Mouse (Mus musculus) erythroblast, adult 5-6 weeks (primary cell): ENCODE data around the gene Vps54. TPM values are rescaled to one million over a fixed set of nuclear protein-coding genes. Genes with fewer than 3 reads are reported as not detected.
A peak's percentile ranks its signal among the peaks of the same experiment; 100 is the strongest.
"Not testable (repeated sequence)": the region's sequence is repeated elsewhere in the genome, so short reads cannot be mapped to it uniquely, and the experiment has no call there.

Source experiments
- ATAC-seq: replicated peaks from 2 replicates; pipeline ENCODE4 v1.8.0; 2016; ENCODE audit warnings: moderate number of reproducible peaks, mild to moderate bottlenecking, moderate TSS enrichment, inconsistent platforms; ENCODE audit not compliant: poor library complexity, low FRiP score, severe bottlenecking
- total RNA-seq, 2 experiments: library from RNA; stranded (forward) in 1 of 2; stranded (reverse) in 1 of 2; fragments of 150-400 nt in 1 of 2; fragments of 200-764, 138-1000 nt in 1 of 2; gene quantifications; 2 replicates each; pipeline versions ENCODE4 v1.2.3 to v1.2.4; 2015 to 2017; ENCODE audit warnings: low replicate concordance in 2 of 2

Gene Vps54
- total RNA-seq (2015; ENCODE audit: low replicate concordance) (18.0 and 22.7 TPM in 2 replicates), total RNA-seq (2017; ENCODE audit: low replicate concordance) (19.5 and 23.4 TPM in 2 replicates)

DNA sequence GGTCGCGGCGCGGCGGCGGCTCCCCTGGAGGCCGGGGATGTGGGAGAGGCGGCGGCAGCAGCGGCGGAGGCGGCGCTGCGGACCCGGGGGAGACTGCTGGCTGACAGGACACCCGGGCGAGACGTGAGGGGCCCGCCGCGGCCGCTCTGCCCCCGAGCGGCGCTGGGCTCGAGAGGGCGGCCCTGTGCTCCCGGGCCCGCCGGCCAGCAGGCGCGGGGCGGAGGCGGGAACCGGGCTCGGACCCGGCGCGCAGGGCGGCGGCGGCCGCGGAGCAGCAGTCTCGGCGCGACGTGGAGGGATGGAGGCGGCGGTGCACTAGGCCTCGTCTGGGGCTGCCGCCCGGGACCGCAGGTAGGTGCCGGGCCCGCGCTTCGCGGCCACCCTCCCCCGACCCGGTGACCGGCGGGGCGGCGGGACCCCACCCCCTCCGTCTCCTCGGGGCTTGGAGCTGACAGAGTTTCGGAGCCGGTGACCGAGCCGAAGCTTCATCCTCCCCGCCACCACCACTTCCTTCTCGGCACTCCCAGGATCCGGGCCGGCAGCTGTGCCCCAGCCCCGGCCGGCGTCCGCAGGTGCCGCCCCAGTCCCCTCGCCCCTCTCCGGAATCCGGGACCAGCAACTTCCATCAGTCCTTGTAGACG lies at the start of gene Vps54:
TSS of gene Vps54 (plus strand) at position 261 of the 641 bp plus-strand sequence.
- ATAC-seq: peak; percentile 71

- not testable (repeated sequence) for ATAC-seq
Observed at GRCm38 (mm10) chr11:21191821-21192220, 47.3 kb upstream of the Vps54 start.

- no peak for ATAC-seq
Observed at GRCm38 (mm10) chr11:21194851-21195250, 44.2 kb upstream of the Vps54 start.

- no peak for ATAC-seq
Observed at GRCm38 (mm10) chr11:21209046-21209445, 30.0 kb upstream of the Vps54 start.

DNA sequence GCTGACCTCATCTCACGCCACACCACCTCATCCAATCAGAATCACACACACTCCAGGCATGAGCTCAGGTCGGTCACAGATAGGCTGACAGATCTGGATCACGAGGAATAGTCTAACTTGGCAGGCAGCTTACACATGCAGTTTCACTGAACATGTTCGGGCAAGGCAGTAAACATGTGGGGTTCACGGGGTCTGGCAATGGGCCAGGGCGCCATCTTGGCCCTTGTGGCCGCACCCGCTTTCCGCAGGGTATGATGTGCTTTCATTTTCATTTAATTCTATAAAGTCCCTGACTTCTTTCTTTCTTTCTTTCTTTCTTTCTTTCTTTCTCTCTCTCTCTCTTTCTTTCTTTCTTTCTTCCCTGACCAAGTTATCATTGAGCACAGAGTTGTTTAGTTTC lies 29.4 kb upstream of the Vps54 start:
- not testable (repeated sequence) for ATAC-seq

- ATAC-seq: peak; percentile 61
Observed at GRCm38 (mm10) chr11:21217419-21217818, 21.7 kb upstream of the Vps54 start.

- no peak for ATAC-seq
Observed at GRCm38 (mm10) chr11:21219281-21219680, 19.8 kb upstream of the Vps54 start.

DNA sequence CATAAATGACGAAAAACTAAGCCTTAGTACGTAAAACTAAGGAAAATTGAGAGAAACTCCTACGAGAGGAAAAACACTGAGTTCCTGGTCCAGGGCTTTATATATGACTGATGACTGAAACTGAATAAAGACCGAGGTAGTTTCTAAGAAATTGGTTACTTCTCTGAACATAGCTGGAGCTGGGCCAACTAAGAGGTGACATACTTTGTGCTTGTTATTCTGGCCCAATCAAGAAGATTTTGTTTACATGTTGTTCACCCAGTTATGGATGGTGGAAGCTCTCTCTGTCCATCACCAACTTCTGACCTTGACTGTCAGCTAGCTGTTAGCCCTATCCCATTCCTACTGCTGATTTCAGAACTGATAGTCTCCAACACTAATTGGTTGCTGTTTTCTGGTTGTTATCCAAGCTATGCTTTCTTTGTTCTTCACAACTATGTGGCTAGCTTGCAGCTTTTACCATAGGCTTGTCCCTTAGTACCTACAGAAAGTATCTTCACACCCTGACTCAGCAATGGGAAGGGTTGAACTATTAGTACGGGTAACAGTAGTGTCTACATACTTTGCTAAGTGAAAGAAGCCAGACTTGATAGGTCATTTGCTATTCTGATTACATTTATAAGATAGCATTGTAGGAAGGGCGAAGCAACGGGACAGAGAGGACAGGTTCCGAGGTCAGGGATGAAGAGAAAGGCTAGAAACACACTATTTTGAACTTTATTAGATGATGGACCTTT lies 19.1 kb upstream of the Vps54 start:
- ATAC-seq: peak; percentile 51

DNA sequence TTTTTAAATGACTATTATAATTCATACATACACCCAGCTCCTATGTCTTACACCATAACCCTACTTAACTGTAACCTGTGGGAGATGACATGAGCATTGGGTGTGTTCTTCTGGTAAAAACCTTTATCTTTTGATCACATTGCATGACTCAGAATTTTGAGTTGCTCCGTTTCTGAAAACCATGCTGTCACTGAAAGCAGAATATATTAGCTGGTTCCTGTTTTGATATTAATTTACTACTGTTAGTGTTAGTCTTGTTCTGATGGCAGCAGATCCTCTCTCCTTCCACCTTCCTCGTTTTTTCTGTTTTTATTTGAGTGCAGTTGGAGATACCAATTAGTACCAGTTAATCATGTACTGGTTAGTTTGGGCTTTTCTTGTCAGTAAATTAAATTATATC lies 18.3 kb upstream of the Vps54 start:
- ATAC-seq: peak; percentile 80

DNA sequence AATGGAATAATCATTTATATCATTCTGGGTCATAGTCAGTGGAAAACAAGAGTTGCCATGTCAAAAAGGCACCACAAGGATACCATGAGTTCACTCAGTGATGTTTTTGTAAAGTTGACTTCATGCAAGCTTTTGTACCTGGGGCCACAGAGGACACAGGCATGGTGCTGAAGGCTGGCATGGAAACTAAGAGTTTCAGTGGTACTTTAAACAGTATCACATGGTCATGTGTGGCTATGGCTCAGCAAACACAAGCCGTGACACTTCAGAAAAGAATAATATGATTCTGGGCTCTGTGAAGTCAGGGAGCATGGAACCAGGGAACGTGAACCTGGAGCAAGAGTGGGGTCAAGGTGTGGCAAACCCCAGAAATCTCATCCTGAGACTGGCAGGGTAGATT lies 17.7 kb upstream of the Vps54 start:
- no peak for ATAC-seq

DNA sequence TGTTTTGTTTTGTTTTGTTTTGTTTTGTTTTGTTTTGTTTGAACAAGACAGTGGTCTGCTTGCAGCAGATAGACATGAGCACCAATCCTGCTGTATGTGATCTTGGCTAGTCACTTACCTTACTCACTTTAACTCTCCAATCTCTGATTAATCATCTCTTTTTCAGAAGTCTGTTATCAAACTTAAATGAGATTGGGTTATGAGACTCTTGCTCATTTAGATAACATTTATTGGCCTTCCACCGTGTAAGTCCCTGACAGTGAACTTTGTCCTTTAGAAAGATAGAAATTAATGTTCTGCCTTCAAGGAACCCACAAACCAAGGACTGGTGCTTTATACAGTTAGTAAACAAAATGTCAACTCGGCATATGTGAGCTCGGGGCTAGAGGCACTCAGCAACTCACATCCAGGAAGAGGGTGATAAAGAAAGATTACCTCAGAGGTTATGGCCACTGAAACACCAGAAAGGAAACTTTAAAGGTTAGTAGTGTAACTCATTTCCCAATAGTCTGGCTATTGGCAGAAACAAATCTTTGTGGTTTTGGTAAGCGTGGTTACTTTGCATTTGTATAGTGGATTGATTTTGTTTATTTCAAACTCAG lies 16.4 kb upstream of the Vps54 start:
- no peak for ATAC-seq

- ATAC-seq: no peak
Observed at GRCm38 (mm10) chr11:21223539-21223938, 15.5 kb upstream of the Vps54 start.

- ATAC-seq: no peak
Observed at GRCm38 (mm10) chr11:21224041-21224440, 15.0 kb upstream of the Vps54 start.

- no peak for ATAC-seq
Observed at GRCm38 (mm10) chr11:21224446-21224845, 14.6 kb upstream of the Vps54 start.

DNA sequence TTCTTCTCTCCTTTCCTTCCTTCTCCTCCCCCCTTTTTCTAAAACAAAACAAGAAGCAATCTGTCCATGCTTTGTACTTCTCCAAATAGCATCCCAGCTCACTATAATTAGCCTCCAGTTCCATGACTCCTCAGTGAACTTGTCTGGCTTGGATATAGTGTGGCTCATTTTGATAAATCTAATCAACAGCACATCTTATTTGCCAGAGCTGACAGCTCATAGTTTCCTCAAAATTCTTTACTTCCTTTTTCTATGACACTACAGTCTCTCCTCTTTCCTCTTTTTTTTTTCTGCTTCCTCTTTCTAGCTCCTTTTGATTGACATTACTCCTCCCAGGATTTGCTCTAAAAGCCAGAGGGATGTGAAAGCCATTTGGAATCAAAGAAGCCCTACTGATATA lies 14.1 kb upstream of the Vps54 start:
- ATAC-seq: no peak

- no peak for ATAC-seq
Observed at GRCm38 (mm10) chr11:21235381-21235780, 3.7 kb upstream of the Vps54 start.

DNA sequence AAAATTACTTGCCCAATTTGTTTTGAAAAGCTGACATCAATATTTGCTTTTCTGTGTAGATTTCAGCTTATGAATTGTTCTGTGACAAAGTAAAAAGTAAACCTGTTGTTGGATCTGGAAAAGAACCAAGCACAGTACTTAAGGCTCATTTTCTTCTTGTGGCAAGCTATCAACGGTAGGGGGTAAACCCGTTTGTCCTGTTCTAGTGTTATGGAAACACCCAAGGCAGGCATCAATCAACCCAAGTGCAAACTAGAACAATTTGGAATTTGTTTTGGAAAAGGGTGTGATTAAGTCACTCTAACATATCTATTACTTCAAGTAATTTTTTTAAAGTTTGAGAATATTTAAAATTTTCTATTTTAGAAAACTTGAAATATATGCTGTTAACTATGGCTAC lies 3.3 kb upstream of the Vps54 start:
- no peak for ATAC-seq

GRCm38 (mm10) chr11:21236996-21237395 lies 2.1 kb upstream of the Vps54 start:
- ATAC-seq: no peak

- no peak for ATAC-seq
Observed at GRCm38 (mm10) chr11:21237474-21238278, 1.4 kb upstream of the Vps54 start.
